Mouse (Mus musculus) stomach, postnatal 0 days (tissue): ENCODE measurements around the gene Crim1. TPM values are rescaled to one million over a fixed set of nuclear protein-coding genes. Genes with fewer than 3 reads are reported as not detected.

Experiments used
- ATAC-seq: fragments of 200-750 bp; cut with Nextera tagmentation; 2 replicates; pipeline ENCODE4 v1.8.0; 2017; ENCODE audit not compliant: low FRiP score, low TSS enrichment
- DNase-seq: peaks from one replicate; pipeline ENCODE4 v3.0.0-alpha.2; 2016; ENCODE audit warnings: low spot score
- H3K27ac ChIP-seq: fragments of 300-500 bp; sonication (generic); replicated peaks from 2 replicates; pipeline ENCODE4 v1.5.1; 2014; ENCODE audit warnings: mild to moderate bottlenecking, control low read depth
- H3K27me3 ChIP-seq: fragments of 300-500 bp; sonication (generic); 2 replicates; pipeline ENCODE4 v1.6.1; 2014; ENCODE audit warnings: low read length; ENCODE audit not compliant: control insufficient read depth, insufficient read depth
- H3K36me3 ChIP-seq: fragments of 300-500 bp; sonication (generic); 2 replicates; pipeline ENCODE4 v1.6.1; 2014; ENCODE audit warnings: low read length, mixed read lengths; ENCODE audit not compliant: control insufficient read depth, insufficient read depth
- H3K4me1 ChIP-seq: fragments of 300-500 bp; sonication (generic); replicated peaks from 2 replicates; pipeline ENCODE4 v1.6.1; 2014; ENCODE audit warnings: antibody characterized with exemption; ENCODE audit not compliant: control insufficient read depth, insufficient read depth
- H3K4me2 ChIP-seq: fragments of 300-500 bp; sonication (generic); replicated peaks from 2 replicates; pipeline ENCODE4 v1.6.1; 2014; ENCODE audit warnings: low read depth, mild to moderate bottlenecking, control low read depth, moderate library complexity
- H3K4me3 ChIP-seq: fragments of 300-500 bp; sonication (generic); 2 replicates; pipeline ENCODE4 v1.5.1; 2014; ENCODE audit warnings: low read depth, low read length, control low read depth
- H3K9ac ChIP-seq: fragments of 300-500 bp; sonication (generic); 2 replicates; pipeline ENCODE4 v1.6.1; 2014; ENCODE audit warnings: mild to moderate bottlenecking, low read length, control low read depth, mixed read lengths
- H3K9me3 ChIP-seq: fragments of 300-500 bp; sonication (generic); 2 replicates; pipeline ENCODE4 v1.6.1; 2016; ENCODE audit warnings: low read length; ENCODE audit not compliant: control insufficient read depth
- CTCF ChIP-seq: IDR thresholded peaks from 2 replicates; pipeline ENCODE4 v1.5.1; 2016; ENCODE audit warnings: antibody characterized with exemption, low read depth, mild to moderate bottlenecking, moderate library complexity
- EP300 ChIP-seq: optimal IDR thresholded peaks from 2 replicates; pipeline ENCODE3; 2016; ENCODE audit warnings: antibody characterized with exemption
- WGBS: fragments of 180-500 bp; shearing (Covaris S2); extraction: QIAGEN DNeasy Blood & Tissue Kit; methylation state at CpG from one replicate; pipeline ENCODE4 v1.1.7; 2014; 5-methylcytosine and 5-hydroxymethylcytosine counted together
- polyA plus RNA-seq: library from polyadenylated mRNA; unstranded; fragments of >200 nt; fragmentation: Nextera tagmentation; extraction: Ambion mirVana; gene quantifications from 2 replicates; pipeline ENCODE4 v1.2.1, GENCODE M21; 2015

Gene Crim1
- polyA plus RNA-seq, 1 experiment from 2014 or later: 5.1 TPM

GRCm38 (mm10) chr17:78266271-78266670 lies 66.2 kb downstream of the Crim1 start:
- DNase-seq: no peak
- Histone ChIP-seq H3K9ac (no peak overlapping the region), H3K4me1 (no peaks in the 10 kb centered on the region), H3K36me3 (no peaks in the 10 kb centered on the region), H3K4me2 (no peak overlapping the region), H3K4me3 (no peak overlapping the region), H3K27ac (no peak overlapping the region), H3K9me3 (no peaks in the 10 kb centered on the region), H3K27me3 (no peaks in the 10 kb centered on the region)
- ATAC-seq: no peak
- WGBS: 84% methylated on average over 2 of the region's 2 CpGs
- TF ChIP-seq CTCF (no peak), EP300 (no peak)

DNA sequence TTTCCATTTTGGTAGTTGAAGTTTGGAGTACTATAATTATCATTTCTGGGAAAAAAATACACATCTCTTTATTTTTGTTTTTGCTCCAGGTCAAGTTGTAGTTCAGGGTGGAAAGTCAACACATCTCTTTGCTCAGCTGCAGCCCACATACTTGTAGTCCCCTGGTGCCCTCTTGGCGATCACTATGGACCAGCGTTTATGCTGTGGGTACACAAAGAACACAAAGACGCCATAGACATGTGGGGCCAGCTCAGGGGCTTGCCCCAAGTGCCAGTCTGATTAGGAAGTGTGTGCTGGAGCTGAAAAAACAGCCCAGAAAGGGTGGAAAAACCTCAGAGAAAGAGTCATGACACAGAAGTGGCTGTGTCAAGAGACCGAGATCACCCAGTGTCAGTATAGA lies 68.5 kb downstream of the Crim1 start:
- H3K4me3 ChIP-seq: no peak overlapping the region
- TF ChIP-seq CTCF (no peak), EP300 (no peak)
- DNase-seq (peak; percentile 36), ATAC-seq (peak; percentile 68)
- H3K27me3 ChIP-seq: no peaks in the 10 kb centered on the region
- no peak overlapping the region for H3K9ac ChIP-seq
- no peaks in the 10 kb centered on the region for H3K9me3 ChIP-seq
- H3K4me2 ChIP-seq: no peak overlapping the region
- WGBS: 48% methylated on average over 4 of the region's 4 CpGs
- no peaks in the 10 kb centered on the region for H3K36me3 ChIP-seq
- peaks cover 12% of the 10 kb centered on the region for H3K4me1 ChIP-seq
- no peak overlapping the region for H3K27ac ChIP-seq

DNA sequence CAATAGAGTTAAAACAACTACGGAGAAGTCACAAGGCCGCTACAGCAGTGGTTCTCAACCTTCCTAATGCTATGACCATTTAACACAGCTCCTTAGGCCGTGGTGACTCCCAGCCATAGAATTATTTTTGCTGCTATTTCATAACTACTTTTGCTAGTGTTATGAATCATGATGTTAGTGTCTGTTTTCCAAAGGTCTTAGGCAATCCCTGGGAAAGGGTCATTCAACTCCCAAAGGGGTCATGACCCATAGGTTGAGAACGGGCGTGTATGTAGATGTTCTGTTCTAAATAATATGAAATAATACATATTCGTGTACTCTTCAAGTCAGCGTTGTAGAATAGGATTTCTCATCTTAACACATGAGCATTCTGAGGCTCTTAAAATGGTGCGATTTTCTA lies 69.3 kb downstream of the Crim1 start:
- no peak for TF ChIP-seq EP300
- ATAC-seq: no peak
- no peak overlapping the region for H3K4me3 ChIP-seq
- H3K9me3 ChIP-seq: no peaks in the 10 kb centered on the region
- H3K27me3 ChIP-seq: no peaks in the 10 kb centered on the region
- DNase-seq: no peak
- no peak overlapping the region for H3K9ac ChIP-seq
- peaks cover 12% of the 10 kb centered on the region for H3K4me1 ChIP-seq
- H3K4me2 ChIP-seq: no peak overlapping the region
- no peaks in the 10 kb centered on the region for H3K36me3 ChIP-seq
- WGBS: 81% methylated on average over 8 of the region's 8 CpGs
- no peak overlapping the region for H3K27ac ChIP-seq

DNA sequence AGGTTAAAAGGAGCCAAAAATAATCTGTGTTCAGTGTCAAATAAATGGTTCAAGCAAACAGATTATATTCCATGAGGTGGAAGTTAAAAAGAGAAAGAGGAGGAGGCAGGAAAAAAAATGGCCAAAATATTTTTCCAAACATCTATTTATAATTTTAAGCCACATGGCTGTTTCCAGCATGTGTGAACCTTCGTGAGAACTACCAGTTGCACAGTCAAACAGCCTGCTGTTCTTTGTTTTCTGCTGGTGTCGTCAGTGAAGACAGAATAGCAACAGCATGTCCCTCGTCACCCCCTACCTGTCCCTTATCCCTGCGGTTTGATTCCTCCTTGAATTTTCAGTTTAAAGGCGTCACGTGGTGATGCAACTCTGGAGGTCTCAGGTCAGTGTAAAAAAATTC lies 70.0 kb downstream of the Crim1 start:
- Histone ChIP-seq H3K27ac (no peak overlapping the region), H3K36me3 (no peaks in the 10 kb centered on the region), H3K9ac (no peak overlapping the region), H3K4me3 (no peak overlapping the region), H3K4me1 (peaks cover 12% of the 10 kb centered on the region), H3K27me3 (no peaks in the 10 kb centered on the region), H3K9me3 (no peaks in the 10 kb centered on the region), H3K4me2 (no peak overlapping the region)
- no peak for DNase-seq
- ATAC-seq: no peak
- 67% methylated on average over 6 of the region's 6 CpGs for WGBS
- TF ChIP-seq EP300 (no peak), CTCF (no peak)

DNA sequence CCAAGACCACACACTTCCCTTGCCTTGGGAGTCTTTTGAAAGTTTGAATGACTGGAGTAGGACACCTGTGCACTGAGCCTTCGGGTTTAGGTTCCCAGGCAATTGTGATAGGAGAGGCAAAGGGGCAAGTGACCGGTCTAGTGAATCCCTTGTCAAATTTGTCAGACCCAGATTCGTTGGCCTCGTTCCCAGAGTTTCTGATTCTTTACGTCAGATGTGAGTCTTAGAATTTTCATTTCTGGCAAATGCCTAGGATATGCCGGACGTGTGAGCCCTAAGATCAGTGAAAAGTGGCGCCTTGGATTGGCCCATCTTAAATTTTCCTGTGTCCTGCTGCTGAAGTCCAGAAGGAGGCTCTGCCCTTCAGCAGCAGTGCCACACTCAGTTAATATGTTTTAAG lies 71.7 kb downstream of the Crim1 start:
- Histone ChIP-seq H3K27me3 (no peaks in the 10 kb centered on the region), H3K36me3 (no peaks in the 10 kb centered on the region), H3K4me1 (peaks cover 12% of the 10 kb centered on the region), H3K4me3 (no peak overlapping the region), H3K4me2 (no peak overlapping the region), H3K27ac (peak overlapping the region; percentile 63), H3K9ac (no peak overlapping the region), H3K9me3 (no peaks in the 10 kb centered on the region)
- DNase-seq (no peak), ATAC-seq (no peak)
- WGBS: 50% methylated on average over 8 of the region's 8 CpGs
- TF ChIP-seq EP300 (no peak), CTCF (no peak)

DNA sequence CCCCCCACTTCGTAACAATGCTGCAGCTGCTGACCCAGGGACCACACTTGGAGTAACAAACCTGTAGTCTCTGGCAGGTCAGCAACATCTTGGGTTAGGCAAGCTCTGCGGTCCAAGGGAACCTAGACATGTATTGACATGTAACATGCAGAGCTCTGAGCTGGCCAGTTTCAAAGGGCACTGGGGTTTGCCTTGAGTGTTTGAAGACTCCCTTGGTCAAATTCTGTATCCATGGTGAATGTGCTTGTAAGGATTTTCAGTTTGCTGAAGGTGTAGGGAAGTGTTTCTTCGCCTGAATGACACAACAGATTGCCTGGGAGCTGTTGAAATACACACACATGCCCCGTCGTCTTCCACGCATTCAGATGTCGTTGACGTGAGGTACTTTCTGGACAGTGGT lies 72.1 kb downstream of the Crim1 start:
- WGBS: 45% methylated on average over 8 of the region's 8 CpGs
- H3K9me3 ChIP-seq: no peaks in the 10 kb centered on the region
- H3K27ac ChIP-seq: peak overlapping the region; percentile 63
- H3K4me1 ChIP-seq: peaks cover 12% of the 10 kb centered on the region
- ATAC-seq (0 out of 2 replicates have a peak, but pooled peaks have one; percentile 44), DNase-seq (no peak)
- no peak overlapping the region for H3K4me3 ChIP-seq
- no peak overlapping the region for H3K9ac ChIP-seq
- no peak overlapping the region; the same call in 1 of the 2 replicates for H3K4me2 ChIP-seq
- no peak for TF ChIP-seq EP300
- no peak for TF ChIP-seq CTCF
- H3K36me3 ChIP-seq: no peaks in the 10 kb centered on the region
- H3K27me3 ChIP-seq: no peaks in the 10 kb centered on the region
